Mouse (Mus musculus) embryonic facial prominence, embryonic 15.5 days (tissue): ENCODE measurements at regions not wholly inside any gene's neighbourhood (a gene's known extent, or its start where the extent isn't known, plus 50 kb on each side); places are given as distances from the start of the nearest gene placed in this dataset.

Source experiments
- ATAC-seq: fragments of 200-750 bp; cut with Nextera tagmentation; 2 replicates; pipeline ENCODE4 v1.8.0; 2017; ENCODE audit warnings: low read depth, moderate TSS enrichment; ENCODE audit not compliant: insufficient number of reproducible peaks, low FRiP score, low TSS enrichment
- H3K27ac ChIP-seq: fragments of 300-500 bp; sonication (generic); replicated peaks from 2 replicates; pipeline ENCODE4 v1.5.1; 2015; ENCODE audit warnings: mild to moderate bottlenecking, inconsistent platforms
- H3K27me3 ChIP-seq: fragments of 300-500 bp; sonication (generic); 2 replicates; pipeline ENCODE4 v1.6.1; 2015; ENCODE audit warnings: inconsistent platforms
- H3K36me3 ChIP-seq: fragments of 300-500 bp; sonication (generic); 2 replicates; pipeline ENCODE4 v1.6.1; 2015; ENCODE audit warnings: mild to moderate bottlenecking, inconsistent platforms
- H3K4me1 ChIP-seq: fragments of 300-500 bp; sonication (generic); 2 replicates; pipeline ENCODE4 v1.6.1; 2015; ENCODE audit warnings: inconsistent platforms
- H3K4me2 ChIP-seq: fragments of 300-500 bp; sonication (generic); replicated peaks from 2 replicates; pipeline ENCODE4 v1.6.1; 2015; ENCODE audit warnings: mild to moderate bottlenecking, inconsistent platforms
- H3K4me3 ChIP-seq: fragments of 300-500 bp; sonication (generic); replicated peaks from 2 replicates; pipeline ENCODE4 v1.5.1; 2015; ENCODE audit warnings: mild to moderate bottlenecking, inconsistent platforms
- H3K9ac ChIP-seq: fragments of 300-500 bp; sonication (generic); 2 replicates; pipeline ENCODE4 v1.6.1; 2015; ENCODE audit warnings: inconsistent platforms
- H3K9me3 ChIP-seq: fragments of 300-500 bp; sonication (generic); replicated peaks from 2 replicates; pipeline ENCODE4 v1.6.1; 2016; ENCODE audit warnings: inconsistent platforms
- whole genome bisulfite sequencing: fragments of 180-500 bp; shearing (Covaris S2); methylation state at CpG from one replicate; pipeline ENCODE4 v1.1.7; 2015; 5-methylcytosine and 5-hydroxymethylcytosine counted together

- Histone ChIP-seq H3K4me3 (no peak overlapping the region), H3K27me3 (peaks cover 2% of the 10 kb centered on the region; the same call in 1 of the 2 replicates), H3K36me3 (no peaks in the 10 kb centered on the region), H3K27ac (no peak overlapping the region), H3K9me3 (no peaks in the 10 kb centered on the region), H3K9ac (no peak overlapping the region), H3K4me2 (no peak overlapping the region), H3K4me1 (no peaks in the 10 kb centered on the region; the same call in 1 of the 2 replicates)
- ATAC-seq: no peak
- 66% methylated on average over 3 of the region's 3 CpGs for WGBS
These were observed 56.3 kb upstream of the Pitx1 start for GRCm38 (mm10) chr13:55892250-55892649.

- Histone ChIP-seq H3K27ac (no peak overlapping the region), H3K27me3 (no peaks in the 10 kb centered on the region), H3K4me3 (no peak overlapping the region), H3K4me2 (no peak overlapping the region), H3K9ac (no peak overlapping the region), H3K9me3 (no peaks in the 10 kb centered on the region), H3K4me1 (peaks cover 3% of the 10 kb centered on the region), H3K36me3 (no peaks in the 10 kb centered on the region)
- no peak for ATAC-seq
- 89% methylated on average over 13 of the region's 13 CpGs for WGBS
These were observed 51.2 kb upstream of the Pitx1 start for GRCm38 (mm10) chr13:55887099-55887736.
